Mouse (Mus musculus) forelimb bud, embryonic 11.5 days (tissue): Measurements from ENCODE around the gene Sh3bgrl2.

Experiments used
- DNase-seq: peaks from one replicate; pipeline ENCODE4 v3.0.0-alpha.2; 2012; ENCODE audit warnings: low read depth, low spot score

The Sh3bgrl2 gene

DNA sequence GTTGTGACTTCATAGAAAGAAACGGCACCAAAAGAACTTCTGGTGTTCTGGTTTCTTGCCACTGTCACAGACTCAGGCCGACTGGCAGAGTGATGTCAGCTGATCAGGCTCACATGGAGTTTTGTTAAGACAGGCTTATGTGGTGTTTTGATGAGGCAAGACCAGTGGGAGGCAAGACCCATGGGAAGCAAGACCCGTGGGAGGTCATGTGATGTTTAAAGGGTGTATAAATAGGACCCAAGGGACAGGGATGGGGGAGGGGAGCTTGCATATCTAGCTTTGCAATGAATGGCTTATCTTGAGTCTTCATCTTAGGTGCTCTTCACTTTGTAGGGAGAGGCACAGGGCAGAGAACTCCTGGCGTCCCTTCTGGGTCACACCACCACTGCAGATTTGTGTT, 118.9 kb downstream of the Sh3bgrl2 start:
- DNase-seq = no peak

GRCm38 (mm10) chr9:83679626-83680025, 131.5 kb downstream of the Sh3bgrl2 start:
- DNase-seq = no peak

DNA sequence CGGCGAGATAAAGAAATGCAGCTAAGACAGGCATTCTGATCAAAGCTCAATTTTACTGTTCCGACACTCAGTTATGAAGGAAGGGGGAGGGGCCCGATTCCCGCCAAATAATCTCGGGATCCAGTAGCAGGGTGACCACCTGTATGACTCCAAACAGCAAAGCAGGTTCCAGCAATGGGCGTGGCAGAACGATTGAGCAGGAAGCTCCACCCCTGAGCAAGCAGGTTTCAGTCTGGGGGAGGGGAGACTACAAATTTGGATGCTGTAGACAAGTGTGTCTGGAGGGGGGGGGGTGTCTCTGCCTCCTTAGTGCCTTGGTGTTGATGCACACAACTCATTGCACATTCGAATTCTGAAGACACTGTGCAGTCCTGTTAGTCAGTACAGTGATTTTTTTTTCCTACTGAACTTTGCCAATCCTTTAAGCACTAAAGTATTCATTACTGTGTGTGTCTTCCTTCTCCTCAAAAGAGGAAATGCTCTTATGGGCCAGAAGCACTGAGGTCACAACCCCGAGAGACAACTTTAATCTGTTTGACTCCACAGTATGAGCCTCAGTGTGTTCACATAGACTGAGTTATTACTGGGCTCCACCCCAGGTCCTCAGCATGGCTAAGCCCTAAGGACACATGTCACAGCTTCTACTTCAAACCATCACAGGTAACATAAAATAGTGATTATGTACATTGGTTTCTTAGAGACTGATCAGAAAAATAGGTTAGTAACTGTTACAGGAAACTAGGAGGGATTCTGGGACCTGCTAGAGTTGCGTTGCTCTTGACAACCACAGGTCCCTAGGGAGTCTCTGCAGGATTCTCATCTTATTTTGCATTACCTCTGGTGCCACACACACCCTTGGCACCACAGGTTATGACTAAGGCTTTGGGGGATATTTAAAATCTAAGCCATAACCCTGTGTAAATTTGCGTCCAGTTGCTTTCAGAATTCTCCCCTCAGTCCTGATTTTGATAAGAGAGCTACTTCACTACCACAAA, 133.8 kb downstream of the Sh3bgrl2 start:
- no peak for DNase-seq

GRCm38 (mm10) chr9:83686511-83687100, 138.5 kb downstream of the Sh3bgrl2 start:
- DNase-seq = peak; percentile 76

DNA sequence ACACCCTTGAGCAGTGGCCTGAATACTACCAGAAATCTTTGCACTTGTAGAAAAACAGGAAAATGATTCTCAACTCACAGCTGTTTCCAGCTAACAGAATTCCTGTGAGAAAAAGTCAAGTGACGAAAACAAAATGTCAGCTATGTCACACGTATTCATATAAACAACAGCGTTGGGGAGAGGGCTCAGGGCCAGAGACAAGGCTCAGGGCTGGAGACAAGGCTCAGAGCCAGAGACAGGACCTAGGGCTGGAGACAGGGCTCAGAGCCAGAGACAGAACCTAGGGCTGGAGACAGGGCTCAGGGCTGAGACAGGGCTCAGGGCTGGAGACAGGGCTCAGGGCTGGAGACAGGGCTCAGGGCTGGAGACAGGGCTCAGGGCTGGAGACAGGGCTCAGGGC, 139.8 kb downstream of the Sh3bgrl2 start:
- no peak for DNase-seq
